Mouse (Mus musculus): ENCODE results near the gene 1700123L14Rik. TPM values are rescaled to one million over a fixed set of nuclear protein-coding genes. Genes with fewer than 3 reads are reported as not detected.

1700123L14Rik gene
- not detected for polyA plus RNA-seq (2017; shearing (Covaris generic))

DNA sequence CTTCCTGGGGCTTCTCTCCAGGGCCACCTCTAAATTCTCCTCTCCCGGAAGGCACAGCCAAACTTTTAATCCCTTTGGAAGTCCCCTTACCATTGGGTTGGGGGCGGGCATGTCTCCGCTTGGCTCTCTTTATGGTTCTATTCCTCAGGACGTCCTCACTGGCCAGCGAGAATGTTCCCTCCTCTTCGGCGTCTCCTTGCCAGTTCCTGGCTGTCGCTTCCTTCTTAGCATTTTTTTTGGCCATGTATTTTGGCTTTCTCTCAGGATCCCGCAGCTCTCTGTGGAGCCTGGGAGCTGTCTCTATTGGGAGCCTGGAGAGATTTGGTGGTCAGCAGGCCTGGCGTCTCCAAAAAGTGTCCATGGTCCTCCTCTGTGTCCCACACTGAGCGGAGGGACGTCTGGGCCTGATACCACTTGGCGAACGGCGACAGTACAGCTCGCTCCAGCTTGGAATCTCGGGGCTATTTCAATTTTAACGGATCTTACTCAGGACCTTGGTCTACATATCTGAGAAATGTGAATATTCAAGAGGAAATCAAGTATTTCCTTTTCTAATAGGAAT, at the start of gene 1700123L14Rik:
Gene 1700123L14Rik, minus strand, starts transcription at position 426 of the 562 bp plus-strand sequence.

Other genes with a start within 250 kb of the 1700123L14Rik start
- not detected for gene Fam19a1, start 53.1 kb downstream of the 1700123L14Rik start, polyA plus RNA-seq (2017; shearing (Covaris generic))